Mouse (Mus musculus): Measurements from ENCODE around the gene Rpl39.

DNA sequence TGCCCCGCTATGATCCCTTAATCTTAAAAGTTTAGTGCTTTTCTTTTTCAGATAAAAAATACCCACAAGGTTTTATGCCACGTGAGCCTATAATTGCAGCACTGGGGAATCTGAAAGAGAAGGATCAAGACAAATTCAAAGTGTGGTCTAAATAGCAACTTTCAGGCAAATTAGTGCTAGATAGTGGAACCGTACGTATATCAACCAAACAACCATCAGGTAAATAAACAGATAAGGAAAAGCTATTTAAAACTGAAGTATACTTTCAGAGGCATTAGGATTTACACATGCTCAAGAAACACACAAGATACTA, 25.6 kb upstream of the Rpl39 start:
- TF ChIP-seq CTCF (IDR thresholded peaks at IDR 0.05; ENCODE audit: borderline replicate concordance, insufficient read depth, low read depth, low read length): no peak
- TF ChIP-seq POLR2A (IDR thresholded peaks at IDR 0.05; ENCODE audit: borderline replicate concordance, insufficient read depth, low read length): no peak
